Mouse (Mus musculus): ENCODE measurements around the gene Unkl. TPM values are rescaled to one million over a fixed set of nuclear protein-coding genes. Genes with fewer than 3 reads are reported as not detected.

Unkl gene
- polyA plus RNA-seq (2015; fragmentation: Nextera tagmentation; extraction: Ambion mirVana), result 9.1 and 9.9 TPM in 2 replicates

DNA sequence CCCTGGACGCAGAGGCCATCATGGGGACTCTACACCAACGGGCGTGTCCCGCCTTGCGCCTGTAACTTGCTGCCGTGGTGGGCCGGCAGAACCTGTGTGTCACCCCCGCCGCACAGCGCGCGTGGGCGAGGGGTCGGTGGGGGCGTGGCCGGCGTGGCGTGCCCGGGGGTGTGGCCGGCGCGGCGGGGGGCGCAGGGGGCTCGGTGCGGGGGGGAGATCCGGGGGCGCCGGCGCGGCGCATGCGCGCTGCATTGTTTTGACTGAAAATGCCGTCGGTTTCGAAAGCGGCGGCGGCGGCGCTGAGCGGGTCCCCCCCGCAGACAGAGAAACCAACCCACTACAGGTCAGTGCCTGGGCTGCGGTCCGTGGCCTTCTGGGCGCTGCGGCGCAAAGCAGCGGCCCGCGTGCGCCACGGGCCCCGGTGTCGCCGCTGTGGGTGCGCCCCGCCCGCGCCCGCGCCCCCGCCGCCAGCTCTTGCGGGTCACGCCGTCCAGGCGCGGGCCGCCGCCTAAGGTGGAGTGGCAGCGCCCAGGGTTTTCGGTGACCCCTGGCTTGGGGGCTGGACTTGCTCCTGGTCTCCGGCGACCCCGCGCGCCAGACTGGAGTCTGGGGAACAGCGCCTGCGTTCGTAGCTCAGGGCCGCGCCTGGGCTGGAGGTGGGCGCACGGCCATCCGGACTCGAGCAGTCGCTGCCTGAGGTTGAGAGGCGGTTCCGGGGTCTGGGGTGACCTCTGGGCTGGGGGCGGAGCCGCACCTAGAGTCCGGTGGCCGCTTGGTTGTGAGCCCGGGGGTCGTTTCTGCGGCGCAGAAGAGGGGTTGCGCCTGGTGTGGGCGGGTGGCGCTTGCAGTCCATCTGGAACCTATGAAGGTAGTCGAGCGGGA, at the start of gene Unkl:
Gene Unkl, plus strand, starts transcription at position 248 of the 882 bp plus-strand sequence.
- Histone ChIP-seq H3K4me2 (peak within 1 kb of the TSS; percentile 79), H3K27me3 (no peaks in the 10 kb centered on the region), H3K9ac (peak within 1 kb of the TSS; percentile 94), H3K4me3 (peak within 1 kb of the TSS; percentile 91), H3K27ac (peak within 1 kb of the TSS; percentile 89), H3K4me1 (peaks cover 31% of the 10 kb centered on the region), H3K36me3 (peaks cover 25% of the 10 kb centered on the region), H3K9me3 (no peaks in the 10 kb centered on the region)
- under 1% methylated on average over 99 of the region's 104 CpGs for WGBS
- ATAC-seq (ENCODE audit: insufficient number of reproducible peaks, low FRiP score, low TSS enrichment, low read depth), result peak; percentile 66

DNA sequence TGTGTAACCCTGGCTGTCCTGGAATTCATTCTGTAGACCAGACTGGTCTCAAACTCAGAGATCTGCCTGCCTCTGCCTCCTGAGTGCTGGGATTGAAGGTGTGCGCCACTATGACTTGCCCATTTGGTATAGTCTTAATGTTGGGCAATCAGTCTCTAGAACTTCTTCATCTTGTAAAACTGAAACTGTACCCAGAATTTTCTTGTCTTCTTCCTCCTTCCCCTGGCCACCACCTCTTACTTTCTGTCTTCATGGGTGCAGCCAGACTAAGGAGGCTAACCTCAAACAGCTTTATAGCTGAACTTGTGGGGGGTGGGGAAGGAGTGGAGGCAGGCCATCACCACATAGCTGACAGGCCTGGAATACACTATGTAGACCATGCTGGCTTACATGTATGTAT, 49.4 kb upstream of the Unkl start:
- Histone ChIP-seq H3K36me3 (peaks cover 17% of the 10 kb centered on the region), H3K27ac (no peak overlapping the region), H3K4me2 (no peak overlapping the region), H3K4me3 (no peak overlapping the region), H3K9me3 (no peaks in the 10 kb centered on the region), H3K9ac (no peak overlapping the region), H3K4me1 (peaks cover 15% of the 10 kb centered on the region), H3K27me3 (no peaks in the 10 kb centered on the region)
- ATAC-seq (ENCODE audit: insufficient number of reproducible peaks, low FRiP score, low TSS enrichment, low read depth), result no peak
- 100% methylated on average over 1 of the region's 1 CpGs for WGBS

DNA sequence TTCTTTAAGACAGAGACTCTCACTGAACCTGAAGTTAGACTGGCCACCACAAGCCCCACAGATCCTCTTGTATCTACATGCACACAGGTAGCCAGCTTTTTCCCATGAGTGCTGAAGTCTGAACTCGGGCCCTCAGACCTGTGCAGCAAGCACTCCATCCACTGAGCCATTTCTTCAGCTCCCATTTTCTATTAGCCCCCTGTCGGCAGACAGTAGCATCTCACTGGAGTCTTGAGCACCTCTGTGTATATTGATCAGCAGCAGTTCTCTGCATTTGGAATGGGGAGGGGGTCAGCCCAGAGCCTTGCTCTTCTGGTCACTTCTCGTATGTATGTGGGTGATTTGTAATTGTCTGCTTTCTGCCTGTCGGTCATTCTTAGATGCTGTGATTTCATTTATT, 48.2 kb upstream of the Unkl start:
- Histone ChIP-seq H3K9me3 (no peaks in the 10 kb centered on the region), H3K4me1 (peaks cover 7% of the 10 kb centered on the region; the same call in 1 of the 2 replicates), H3K27ac (no peak overlapping the region), H3K4me3 (no peak overlapping the region), H3K4me2 (no peak overlapping the region), H3K9ac (no peak overlapping the region), H3K27me3 (no peaks in the 10 kb centered on the region), H3K36me3 (peaks cover 25% of the 10 kb centered on the region)
- WGBS, result 69% methylated on average over 4 of the region's 4 CpGs
- no peak for ATAC-seq (ENCODE audit: insufficient number of reproducible peaks, low FRiP score, low TSS enrichment, low read depth)

DNA sequence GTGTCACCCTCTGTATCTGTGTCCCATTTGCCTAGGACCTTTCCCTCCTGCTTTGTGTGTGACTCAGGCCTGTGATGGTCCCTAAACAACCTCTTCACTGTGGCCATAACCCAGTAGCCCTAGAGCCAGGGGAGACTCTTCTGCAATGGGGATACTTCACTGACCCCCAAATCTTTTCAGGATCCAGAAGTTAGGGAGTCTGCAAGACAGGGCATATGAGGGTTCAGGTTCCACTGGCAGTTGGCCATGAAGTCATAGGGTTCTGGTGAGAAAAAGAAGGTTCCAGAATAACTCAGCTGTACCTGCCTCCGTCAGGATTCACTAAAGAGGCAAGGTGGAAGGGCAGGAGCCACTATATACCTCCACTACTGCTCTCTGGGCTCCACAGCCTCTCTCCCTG, 26.0 kb upstream of the Unkl start, which contains the start of gene Ccdc154:
Gene Ccdc154, plus strand, starts transcription at position 301 of the 400 bp plus-strand sequence.
- H3K9me3 ChIP-seq, result no peaks in the 10 kb centered on the region
- 0 out of 2 replicates have a peak, but pooled peaks cover 2% of the 10 kb centered on the region for H3K4me1 ChIP-seq
- no peak within 1 kb of the TSS for H3K9ac ChIP-seq
- WGBS, result 95% methylated on average over 1 of the region's 1 CpGs
- no peak within 1 kb of the TSS for H3K4me2 ChIP-seq
- no peak within 1 kb of the TSS for H3K27ac ChIP-seq
- H3K27me3 ChIP-seq, result no peaks in the 10 kb centered on the region
- H3K36me3 ChIP-seq, result peaks cover 40% of the 10 kb centered on the region
- ATAC-seq (ENCODE audit: insufficient number of reproducible peaks, low FRiP score, low TSS enrichment, low read depth), result no peak
- H3K4me3 ChIP-seq, result no peak within 1 kb of the TSS

DNA sequence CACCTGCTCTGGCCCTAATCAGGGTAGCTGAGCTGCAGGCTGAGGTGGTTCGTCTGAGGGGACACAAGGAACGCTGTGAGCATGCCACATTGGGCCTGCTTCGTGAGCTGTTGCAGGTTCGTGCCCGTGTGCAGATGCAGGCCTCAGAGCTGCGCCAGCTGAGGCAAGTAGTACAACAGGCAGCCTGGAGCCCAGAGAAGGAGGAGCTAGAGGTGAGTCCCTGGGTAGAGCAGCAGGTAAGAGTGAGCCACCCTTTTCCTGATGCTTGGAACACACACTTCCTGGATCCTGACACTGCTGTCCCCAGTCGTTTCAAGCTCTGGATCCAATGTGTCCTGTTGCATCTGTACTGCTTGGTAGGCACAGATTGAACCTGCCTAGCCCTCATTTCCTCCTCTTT, 24.8 kb upstream of the Unkl start:
- Histone ChIP-seq H3K9me3 (no peaks in the 10 kb centered on the region), H3K36me3 (peaks cover 34% of the 10 kb centered on the region), H3K27ac (no peak overlapping the region), H3K9ac (no peak overlapping the region), H3K27me3 (no peaks in the 10 kb centered on the region), H3K4me2 (no peak overlapping the region), H3K4me1 (0 out of 2 replicates have a peak, but pooled peaks cover 2% of the 10 kb centered on the region), H3K4me3 (no peak overlapping the region)
- 65% methylated on average over 7 of the region's 7 CpGs for WGBS
- ATAC-seq (ENCODE audit: insufficient number of reproducible peaks, low FRiP score, low TSS enrichment, low read depth), result no peak

DNA sequence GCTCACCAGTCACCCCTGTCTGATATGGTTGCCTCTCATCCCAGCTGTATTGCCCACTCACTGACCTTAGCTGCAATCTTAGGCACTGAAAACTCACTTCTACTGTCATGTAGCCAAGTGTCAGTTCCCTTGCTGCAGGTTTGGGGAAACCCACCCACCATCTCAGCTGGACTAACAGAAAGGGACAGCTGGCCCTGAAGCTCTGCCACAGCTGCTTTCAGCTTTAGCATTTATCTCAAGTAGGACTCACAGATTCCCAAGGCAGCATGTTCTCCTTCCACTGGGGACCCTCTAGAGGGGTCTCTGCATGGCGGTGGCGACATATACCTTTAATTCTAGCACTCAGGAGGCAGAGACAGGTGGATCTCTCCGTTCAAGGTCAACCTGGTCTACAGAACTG, 23.4 kb upstream of the Unkl start:
- Histone ChIP-seq H3K27me3 (no peaks in the 10 kb centered on the region), H3K9me3 (no peaks in the 10 kb centered on the region), H3K4me1 (0 out of 2 replicates have a peak, but pooled peaks cover 2% of the 10 kb centered on the region), H3K4me2 (no peak overlapping the region), H3K27ac (no peak overlapping the region), H3K36me3 (peaks cover 25% of the 10 kb centered on the region), H3K9ac (no peak overlapping the region), H3K4me3 (no peak overlapping the region)
- 80% methylated on average over 3 of the region's 3 CpGs for WGBS
- no peak for ATAC-seq (ENCODE audit: insufficient number of reproducible peaks, low FRiP score, low TSS enrichment, low read depth)

DNA sequence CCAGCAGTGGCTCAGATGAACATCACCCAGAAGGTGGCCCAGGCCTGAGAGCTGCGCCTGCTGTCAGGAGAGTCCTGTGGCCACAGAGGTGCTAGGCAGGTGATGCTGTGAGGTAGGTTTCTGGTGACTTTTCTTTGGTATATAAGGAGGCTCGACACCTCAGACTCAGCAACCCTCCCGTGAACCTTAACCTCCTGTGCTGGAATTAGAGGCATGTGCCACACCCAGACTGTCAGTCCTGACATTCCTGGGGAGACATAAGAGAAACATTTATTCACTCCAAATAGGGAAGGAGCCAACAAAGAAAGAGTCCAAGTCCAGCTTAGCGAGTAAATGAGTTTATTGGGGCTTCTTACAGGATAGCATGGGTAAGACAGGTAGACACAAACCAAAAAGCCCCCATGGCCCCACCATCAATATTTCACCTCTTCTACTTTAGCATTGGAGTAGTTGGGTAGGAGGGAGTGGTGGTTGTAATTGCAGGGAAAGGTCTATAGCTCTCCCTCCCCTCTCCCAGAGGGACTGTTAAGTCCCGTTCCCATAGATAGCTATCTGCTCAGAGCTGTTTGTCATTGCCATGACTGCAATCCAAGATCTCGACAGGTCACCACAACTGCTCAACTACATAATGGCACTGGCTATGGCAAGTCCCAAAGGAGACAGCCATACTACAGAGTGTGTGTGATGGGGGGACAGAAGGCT, 22.1 kb upstream of the Unkl start:
- WGBS, result 39% methylated on average over 6 of the region's 6 CpGs
- Histone ChIP-seq H3K9me3 (no peaks in the 10 kb centered on the region), H3K27me3 (no peaks in the 10 kb centered on the region), H3K9ac (no peak overlapping the region), H3K27ac (no peak overlapping the region), H3K4me3 (no peak overlapping the region), H3K4me2 (no peak overlapping the region), H3K36me3 (peaks cover 12% of the 10 kb centered on the region; the same call in 1 of the 2 replicates), H3K4me1 (0 out of 2 replicates have a peak, but pooled peaks cover 2% of the 10 kb centered on the region)
- ATAC-seq (ENCODE audit: insufficient number of reproducible peaks, low FRiP score, low TSS enrichment, low read depth), result no peak

DNA sequence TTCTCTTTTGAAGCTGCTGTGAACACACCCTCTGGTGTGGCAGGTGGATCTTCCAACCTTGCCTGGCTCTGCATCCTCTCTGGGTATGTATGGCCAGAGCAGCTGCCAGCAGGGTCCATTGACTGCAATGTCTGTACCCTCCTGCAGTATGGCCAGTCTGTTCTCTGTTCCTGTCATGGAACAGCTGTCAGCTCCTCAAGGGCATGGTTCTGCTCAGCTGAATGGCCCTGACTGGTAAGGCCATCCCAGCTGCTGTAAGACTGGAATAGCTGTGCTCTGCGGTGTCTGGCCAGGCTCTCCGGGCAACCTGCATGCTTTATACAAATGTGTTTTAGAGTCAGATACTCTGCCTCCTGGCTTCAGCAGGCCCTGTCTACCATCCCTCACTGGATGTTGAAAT, 18.5 kb upstream of the Unkl start:
- Histone ChIP-seq H3K9me3 (no peaks in the 10 kb centered on the region), H3K27ac (no peak overlapping the region), H3K4me3 (no peak overlapping the region), H3K9ac (no peak overlapping the region), H3K27me3 (no peaks in the 10 kb centered on the region), H3K36me3 (no peaks in the 10 kb centered on the region), H3K4me2 (no peak overlapping the region), H3K4me1 (0 out of 2 replicates have a peak, but pooled peaks cover 2% of the 10 kb centered on the region)
- WGBS, result 91% methylated on average over 2 of the region's 2 CpGs
- ATAC-seq (ENCODE audit: insufficient number of reproducible peaks, low FRiP score, low TSS enrichment, low read depth), result 0 out of 2 replicates have a peak, but pooled peaks have one; percentile 31

DNA sequence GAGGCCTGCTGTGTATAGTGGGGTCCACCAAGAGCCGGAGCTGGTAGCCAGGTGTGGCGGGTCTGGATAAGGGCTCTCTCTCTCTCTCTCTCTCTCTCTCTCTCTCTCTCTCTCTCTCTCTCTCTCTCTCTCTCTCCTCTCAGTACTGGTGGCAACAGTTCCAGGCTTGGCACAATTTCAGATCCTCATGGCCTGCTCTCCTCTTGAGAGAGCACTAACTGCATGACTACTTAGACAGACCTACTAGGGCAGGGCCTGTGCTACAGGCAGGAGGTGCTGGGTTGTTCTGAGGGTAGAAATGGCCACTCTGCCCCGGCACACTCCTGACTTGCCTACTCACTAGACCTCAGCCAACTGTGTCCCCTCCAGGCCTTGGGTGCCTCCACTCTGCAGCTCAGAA, 15.6 kb upstream of the Unkl start:
- H3K4me3 ChIP-seq, result no peak overlapping the region
- H3K9me3 ChIP-seq, result no peaks in the 10 kb centered on the region
- H3K36me3 ChIP-seq, result no peaks in the 10 kb centered on the region
- 0 out of 2 replicates have a peak, but pooled peaks cover 6% of the 10 kb centered on the region for H3K27me3 ChIP-seq
- no peak overlapping the region for H3K4me2 ChIP-seq
- no peak overlapping the region for H3K9ac ChIP-seq
- WGBS, result 67% methylated on average over 3 of the region's 3 CpGs
- ATAC-seq (ENCODE audit: insufficient number of reproducible peaks, low FRiP score, low TSS enrichment, low read depth), result no peak
- no peaks in the 10 kb centered on the region for H3K4me1 ChIP-seq
- no peak overlapping the region for H3K27ac ChIP-seq

DNA sequence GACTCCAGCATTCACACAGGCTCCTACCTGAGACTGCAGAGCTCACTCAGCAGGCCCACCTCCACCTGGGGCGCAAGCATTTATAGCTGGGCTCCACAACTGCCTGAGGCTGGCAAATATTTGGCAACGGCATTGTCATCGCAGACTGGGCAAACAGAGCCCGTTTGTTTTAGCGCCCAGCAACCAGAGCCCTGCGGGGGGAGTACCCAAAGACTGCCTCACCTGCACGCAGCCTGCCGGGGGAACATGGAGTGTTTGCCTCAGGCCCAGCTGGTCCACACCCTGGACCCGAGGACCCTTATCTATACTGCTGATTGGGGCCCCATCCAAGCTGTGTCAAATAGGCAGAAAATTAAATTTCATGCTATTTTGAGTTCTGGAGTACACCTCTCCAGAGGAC, 12.8 kb upstream of the Unkl start, which contains the start of gene Gm38655:
Gene Gm38655, minus strand, starts transcription at position 61 of the 400 bp plus-strand sequence.
- Histone ChIP-seq H3K9me3 (no peaks in the 10 kb centered on the region), H3K36me3 (no peaks in the 10 kb centered on the region), H3K9ac (no peak within 1 kb of the TSS), H3K27me3 (0 out of 2 replicates have a peak, but pooled peaks cover 8% of the 10 kb centered on the region), H3K4me1 (no peaks in the 10 kb centered on the region), H3K4me2 (no peak within 1 kb of the TSS), H3K27ac (no peak within 1 kb of the TSS), H3K4me3 (no peak within 1 kb of the TSS)
- ATAC-seq (ENCODE audit: insufficient number of reproducible peaks, low FRiP score, low TSS enrichment, low read depth), result no peak
- 64% methylated on average over 9 of the region's 9 CpGs for WGBS

DNA sequence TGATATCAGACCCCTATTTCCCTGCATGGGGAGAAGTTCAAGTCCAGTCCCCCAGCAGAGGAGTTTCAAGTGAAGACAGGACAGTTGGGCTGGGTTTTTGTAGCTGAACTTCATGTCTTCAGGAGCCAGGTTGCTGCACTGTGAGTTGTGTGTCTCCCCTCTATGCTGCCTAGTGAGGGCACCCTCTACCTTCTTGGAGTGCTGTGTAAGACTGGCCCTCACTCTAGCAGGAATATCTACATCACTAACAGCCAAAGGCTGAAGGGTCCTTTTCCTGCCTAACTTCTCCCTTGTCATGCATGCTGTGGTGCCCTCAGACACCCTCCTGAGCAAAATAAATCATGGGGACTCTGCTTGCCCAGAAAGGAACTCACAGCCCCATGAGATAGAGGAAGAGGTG, 5.0 kb upstream of the Unkl start:
- Histone ChIP-seq H3K4me2 (no peak overlapping the region), H3K9me3 (no peaks in the 10 kb centered on the region), H3K9ac (no peak overlapping the region), H3K36me3 (peaks cover 7% of the 10 kb centered on the region), H3K4me3 (no peak overlapping the region), H3K27ac (no peak overlapping the region), H3K27me3 (no peaks in the 10 kb centered on the region), H3K4me1 (peaks cover 23% of the 10 kb centered on the region)
- ATAC-seq (ENCODE audit: insufficient number of reproducible peaks, low FRiP score, low TSS enrichment, low read depth), result no peak

Measured in limb, embryonic 15.5 days (tissue).